Mouse (Mus musculus) bone marrow, adult 2 months (tissue): ENCODE measurements around the gene Gtf3c6.

Experiments
- CTCF ChIP-seq: fragments of 200-500 bp; IDR thresholded peaks from 2 replicates; pipeline ENCODE4 v1.5.1; 2011; ENCODE audit warnings: low read length, control low read depth; ENCODE audit not compliant: control insufficient read depth, insufficient read depth
- POLR2A ChIP-seq: fragments of 200-500 bp; IDR thresholded peaks from 2 replicates; pipeline ENCODE4 v1.6.1; 2011; ENCODE audit warnings: low read depth, mild to moderate bottlenecking, control low read depth, low read length, borderline replicate concordance; ENCODE audit not compliant: control insufficient read depth

- TF ChIP-seq CTCF (no peak), POLR2A (no peak)
Observed at GRCm38 (mm10) chr10:40260305-40260704, 2.4 kb upstream of the Gtf3c6 start.
